Mouse (Mus musculus) inflammation-experienced regulatory T-cells, adult 6 months (primary cell): ENCODE measurements at regions not wholly inside any gene's neighbourhood (a gene's known extent, or its start where the extent isn't known, plus 50 kb on each side); places are given as distances from the start of the nearest gene placed in this dataset.

ENCODE experiments used
- ATAC-seq: one replicate; pipeline ENCODE4 v1.8.0; 2017

GRCm38 (mm10) chr13:101505054-101505453 is 263.0 kb downstream of the Pik3r1 start:
- ATAC-seq, result no peak

- no peak for ATAC-seq
Observed at GRCm38 (mm10) chr13:101504241-101504640, 263.8 kb downstream of the Pik3r1 start.

- no peak for ATAC-seq
Observed at GRCm38 (mm10) chr13:101501845-101502284, 266.2 kb downstream of the Pik3r1 start.

GRCm38 (mm10) chr13:101501061-101501460 is 267.0 kb downstream of the Pik3r1 start:
- ATAC-seq, result no peak

- ATAC-seq, result no peak
Observed at GRCm38 (mm10) chr13:101491835-101492234, 276.2 kb downstream of the Pik3r1 start.

GRCm38 (mm10) chr13:101490961-101491360 is 277.1 kb downstream of the Pik3r1 start:
- ATAC-seq, result no peak

GRCm38 (mm10) chr13:101487621-101488020 is 280.4 kb downstream of the Pik3r1 start:
- ATAC-seq, result no peak

GRCm38 (mm10) chr13:101485823-101486222 is 282.2 kb downstream of the Pik3r1 start:
- ATAC-seq, result no peak

GRCm38 (mm10) chr13:101483816-101484215 is 284.2 kb downstream of the Pik3r1 start:
- no peak for ATAC-seq

- no peak for ATAC-seq
Observed at GRCm38 (mm10) chr13:101481551-101482184, 286.3 kb downstream of the Pik3r1 start.

GRCm38 (mm10) chr13:101479297-101479652 is 288.7 kb downstream of the Pik3r1 start:
- ATAC-seq, result no peak

GRCm38 (mm10) chr13:101478608-101479296 is 289.3 kb downstream of the Pik3r1 start:
- ATAC-seq, result no peak

GRCm38 (mm10) chr13:101473349-101473748 is 294.7 kb downstream of the Pik3r1 start:
- no peak for ATAC-seq

GRCm38 (mm10) chr13:101470560-101471247 is 297.3 kb downstream of the Pik3r1 start:
- no peak for ATAC-seq

- ATAC-seq, result no peak
Observed at GRCm38 (mm10) chr13:101465748-101466127, 302.3 kb downstream of the Pik3r1 start.

GRCm38 (mm10) chr13:101464928-101465747 is 302.9 kb downstream of the Pik3r1 start:
- no peak for ATAC-seq

- no peak for ATAC-seq
Observed at GRCm38 (mm10) chr13:101456926-101457325, 311.1 kb downstream of the Pik3r1 start.

GRCm38 (mm10) chr13:101454276-101454675 is 313.7 kb downstream of the Pik3r1 start:
- ATAC-seq, result no peak

- ATAC-seq, result no peak
Observed at GRCm38 (mm10) chr13:101450501-101450900, 317.5 kb downstream of the Pik3r1 start.

- no peak for ATAC-seq
Observed at GRCm38 (mm10) chr13:101439517-101439916, 328.5 kb downstream of the Pik3r1 start.

- no peak for ATAC-seq
Observed at GRCm38 (mm10) chr13:101439041-101439440, 329.0 kb downstream of the Pik3r1 start.

GRCm38 (mm10) chr13:101433162-101433561 is 334.9 kb downstream of the Pik3r1 start:
- no peak for ATAC-seq
